Mouse (Mus musculus) CH12.LX (cell line): Measurements from ENCODE around the gene Ptdss2.

Experiments used
- CHD2 ChIP-seq: IDR thresholded peaks from 2 replicates; pipeline ENCODE4 v1.6.1; 2011; ENCODE audit warnings: low read length, improper control_type of control experiment
- CTCF ChIP-seq, 2 experiments: IDR thresholded peaks in 1 of 2; conservative IDR thresholded peaks in 1 of 2; 2 replicates each; pipeline ENCODE4 v1.5.1; 2011 to 2012; ENCODE audit warnings: low read depth in 2 of 2, low read length in 2 of 2, improper control_type of control experiment in 1 of 2, inconsistent platforms in 1 of 2, mild to moderate bottlenecking in 1 of 2, moderate library complexity in 1 of 2
- IRF4 ChIP-seq: IDR thresholded peaks from 2 replicates; pipeline ENCODE4 v1.6.1; 2014; ENCODE audit warnings: low read depth, mild to moderate bottlenecking, inconsistent platforms, low read length, improper control_type of control experiment
- MYC ChIP-seq: IDR thresholded peaks from 2 replicates; pipeline ENCODE4 v1.6.1; 2011; ENCODE audit warnings: low read depth, mild to moderate bottlenecking, improper control_type of control experiment, low read length
- POLR2A ChIP-seq: IDR thresholded peaks from 2 replicates; pipeline ENCODE4 v1.6.1; 2011; ENCODE audit warnings: low read depth, mild to moderate bottlenecking, improper control_type of control experiment, low read length
- POLR2AphosphoS2 ChIP-seq: IDR thresholded peaks from 2 replicates; pipeline ENCODE4 v1.6.1; 2011; ENCODE audit warnings: low read depth, low read length, improper control_type of control experiment
- TBP ChIP-seq: conservative IDR thresholded peaks from 2 replicates; pipeline ENCODE4 v1.6.1; 2011; ENCODE audit warnings: low read depth, low read length, improper control_type of control experiment

DNA sequence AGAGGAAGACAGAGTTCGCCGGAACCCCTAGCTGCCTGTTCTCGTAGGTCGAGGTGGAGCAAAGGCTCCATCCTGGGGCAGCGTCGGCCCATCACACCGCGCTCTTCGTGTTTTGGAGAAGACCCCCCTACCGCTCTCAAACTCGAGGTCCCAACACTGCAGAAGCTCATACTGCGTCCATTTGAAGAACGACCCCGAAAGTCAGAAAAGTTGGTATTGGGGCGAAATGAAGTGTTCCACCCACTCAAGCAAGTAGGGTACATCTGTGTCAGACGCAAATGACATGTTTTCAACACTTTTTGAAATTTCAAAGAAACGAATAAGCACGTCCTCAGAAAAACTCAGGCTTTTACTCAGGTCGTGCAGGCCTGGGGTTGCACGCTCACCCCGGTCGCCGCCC lies 72.2 kb downstream of the Ptdss2 start:
- TF ChIP-seq POLR2A: no peak
- no peak for TF ChIP-seq CHD2
- TF ChIP-seq CTCF (conservative IDR thresholded peaks at IDR 0.05 in 1 of 2, IDR thresholded peaks at IDR 0.05 in 1 of 2; ENCODE audit: low read depth in 2 of 2, low read length in 2 of 2): no peak
- no peak for TF ChIP-seq TBP
- TF ChIP-seq MYC: no peak
- TF ChIP-seq POLR2AphosphoS2: no peak
- no peak for TF ChIP-seq IRF4
